Mouse (Mus musculus): Measurements from ENCODE around the gene Taf1a. TPM values are rescaled to one million over a fixed set of nuclear protein-coding genes. Genes with fewer than 3 reads are reported as not detected.

Taf1a gene
- total and polyA plus RNA-seq, 3 experiments, result 3.1 to 18.6 (median 18.3) TPM

- no peak for DNase-seq
Measured at GRCm38 (mm10) chr1:183414081-183414727, 25.4 kb downstream of the Taf1a start.

GRCm38 (mm10) chr1:183417873-183418272 is 29.1 kb downstream of the Taf1a start, which contains the start of gene Hhipl2:
Gene Hhipl2 (plus strand): TSS chr1:183418215.
- no peak for DNase-seq

GRCm38 (mm10) chr1:183419741-183420140 is 31.0 kb downstream of the Taf1a start:
- no peak for DNase-seq

GRCm38 (mm10) chr1:183420296-183420695 is 31.5 kb downstream of the Taf1a start:
- DNase-seq, result no peak

GRCm38 (mm10) chr1:183424100-183424499 is 35.3 kb downstream of the Taf1a start:
- no peak for DNase-seq

- DNase-seq, result no peak
Measured at GRCm38 (mm10) chr1:183434918-183435317, 46.1 kb downstream of the Taf1a start.

GRCm38 (mm10) chr1:183439036-183439435 is 50.3 kb downstream of the Taf1a start:
- DNase-seq, result peak; percentile 93

- peak; percentile 80 for DNase-seq
Measured at GRCm38 (mm10) chr1:183442015-183442774, 53.4 kb downstream of the Taf1a start.

GRCm38 (mm10) chr1:183453066-183453465 is 64.3 kb downstream of the Taf1a start:
- DNase-seq, result no peak

Other genes with a start within 250 kb of the Taf1a start
- gene Disp1, start 167.5 kb upstream of the Taf1a start, total RNA-seq (2021), result 10 to 100 TPM; 12.9 to 17.6 TPM
- 13.9 and 14.6 TPM in 2 replicates for gene Disp1, start 167.5 kb upstream of the Taf1a start, polyA plus RNA-seq (2012; rRNA removed)
- 10 to 100 TPM; 50.7 to 58.5 TPM for gene Aida, start 92.4 kb upstream of the Taf1a start, total RNA-seq (2021)
- gene Aida, start 92.4 kb upstream of the Taf1a start, polyA plus RNA-seq (2012; rRNA removed), result 5.7 and 10.7 TPM in 2 replicates
- gene Brox, start 91.7 kb upstream of the Taf1a start, total RNA-seq (2021), result 10 to 100 TPM; 41.8 to 44.1 TPM
- gene Brox, start 91.7 kb upstream of the Taf1a start, polyA plus RNA-seq (2012; rRNA removed), result 9.2 and 9.8 TPM in 2 replicates
- 100 to 1,000 TPM; 180 to 197 TPM for gene Mia3, start 19.4 kb upstream of the Taf1a start, total RNA-seq (2021)
- 53.0 and 63.5 TPM in 2 replicates for gene Mia3, start 19.4 kb upstream of the Taf1a start, polyA plus RNA-seq (2012; rRNA removed)
- gene Hhipl2, start 29.2 kb downstream of the Taf1a start, total RNA-seq (2021), result not detected
- gene Hhipl2, start 29.2 kb downstream of the Taf1a start, polyA plus RNA-seq (2012; rRNA removed), result 0.11 and 0.15 TPM in 2 replicates

Data from adrenal gland, adult 2 months (tissue).